Mouse (Mus musculus) C2C12 (cell line): ENCODE data around the gene Timp3. TPM values are rescaled to one million over a fixed set of nuclear protein-coding genes. Genes with fewer than 3 reads are reported as not detected.
A peak's percentile ranks its signal among the peaks of the same experiment; 100 is the strongest.

Experiments used
- H3K27me3 ChIP-seq: one replicate; pipeline ENCODE4 v1.6.1; 2011; ENCODE audit not compliant: control insufficient read depth, insufficient read depth, insufficient read length
- H3K36me3 ChIP-seq: one replicate; pipeline ENCODE4 v1.6.1; 2011; ENCODE audit not compliant: control insufficient read depth, insufficient read depth
- H3K4me3 ChIP-seq: one replicate; pipeline ENCODE4 v1.5.1; 2011; ENCODE audit warnings: mild to moderate bottlenecking, control low read depth; ENCODE audit not compliant: poor library complexity, insufficient read depth, severe bottlenecking
- H3K79me2 ChIP-seq: one replicate; pipeline ENCODE4 v1.6.1; 2011; ENCODE audit not compliant: control insufficient read depth, insufficient read depth
- H3K79me3 ChIP-seq: one replicate; pipeline ENCODE4 v1.6.1; 2011; ENCODE audit warnings: low read depth, control low read depth
- H3ac ChIP-seq: one replicate; pipeline ENCODE3; 2011; ENCODE audit warnings: low read depth; ENCODE audit not compliant: control insufficient read depth, insufficient read length
- CEBPB ChIP-seq: IDR thresholded peaks from one replicate; pipeline ENCODE4 v1.6.1; 2011; ENCODE audit warnings: low read depth, mild to moderate bottlenecking, control low read depth, moderate library complexity
- CTCF ChIP-seq: IDR thresholded peaks from one replicate; pipeline ENCODE4 v1.5.1; 2011; ENCODE audit not compliant: control insufficient read depth, insufficient read depth, insufficient read length
- FOSL1 ChIP-seq: IDR thresholded peaks from one replicate; pipeline ENCODE4 v1.8.0; 2011; ENCODE audit warnings: mild to moderate bottlenecking, low read length; ENCODE audit not compliant: poor library complexity, insufficient read depth, severe bottlenecking
- MAX ChIP-seq: IDR thresholded peaks from one replicate; pipeline ENCODE4 v1.6.1; 2011; ENCODE audit warnings: mild to moderate bottlenecking, control low read depth
- MYOD1 ChIP-seq: IDR thresholded peaks from one replicate; pipeline ENCODE4 v1.6.1; 2011; ENCODE audit warnings: low read depth; ENCODE audit not compliant: control insufficient read depth, insufficient read length
- MYOG ChIP-seq: IDR thresholded peaks from one replicate; pipeline ENCODE4 v1.6.1; 2011; ENCODE audit not compliant: control insufficient read depth, insufficient read length; ENCODE audit errors: extremely low read depth
- USF1 ChIP-seq: IDR thresholded peaks from one replicate; pipeline ENCODE4 v1.6.1; 2011; ENCODE audit warnings: low read depth, mild to moderate bottlenecking, control low read depth, moderate library complexity
- long read RNA-seq, 2 experiments: library from polyadenylated mRNA; unstranded; transcript quantifications; one replicate each; pipeline ENCODE4 v2.0.0; 2019 to 2020
- polyA plus RNA-seq: library from polyadenylated mRNA; unstranded; fragments of >200 nt; fragmentation: generic; extraction: Trizol; gene quantifications from one replicate; pipeline ENCODE4 v1.2.1, GENCODE M21; 2012; ENCODE audit warnings: missing spikeins

Gene Timp3
- 57.7 TPM for polyA plus RNA-seq
- long read RNA-seq, experiment 1, full-length matches to known transcripts: 14 of 22 reads
- long read RNA-seq, experiment 1, partial matches to known transcripts: 0 of 22 reads
- long read RNA-seq, experiment 1, other reads (novel, unspliced or antisense): 8 of 22 reads
- long read RNA-seq, experiment 2, full-length matches to known transcripts: 386 of 438 reads
- long read RNA-seq, experiment 2, partial matches to known transcripts: 43 of 438 reads
- long read RNA-seq, experiment 2, other reads (novel, unspliced or antisense): 9 of 438 reads

DNA sequence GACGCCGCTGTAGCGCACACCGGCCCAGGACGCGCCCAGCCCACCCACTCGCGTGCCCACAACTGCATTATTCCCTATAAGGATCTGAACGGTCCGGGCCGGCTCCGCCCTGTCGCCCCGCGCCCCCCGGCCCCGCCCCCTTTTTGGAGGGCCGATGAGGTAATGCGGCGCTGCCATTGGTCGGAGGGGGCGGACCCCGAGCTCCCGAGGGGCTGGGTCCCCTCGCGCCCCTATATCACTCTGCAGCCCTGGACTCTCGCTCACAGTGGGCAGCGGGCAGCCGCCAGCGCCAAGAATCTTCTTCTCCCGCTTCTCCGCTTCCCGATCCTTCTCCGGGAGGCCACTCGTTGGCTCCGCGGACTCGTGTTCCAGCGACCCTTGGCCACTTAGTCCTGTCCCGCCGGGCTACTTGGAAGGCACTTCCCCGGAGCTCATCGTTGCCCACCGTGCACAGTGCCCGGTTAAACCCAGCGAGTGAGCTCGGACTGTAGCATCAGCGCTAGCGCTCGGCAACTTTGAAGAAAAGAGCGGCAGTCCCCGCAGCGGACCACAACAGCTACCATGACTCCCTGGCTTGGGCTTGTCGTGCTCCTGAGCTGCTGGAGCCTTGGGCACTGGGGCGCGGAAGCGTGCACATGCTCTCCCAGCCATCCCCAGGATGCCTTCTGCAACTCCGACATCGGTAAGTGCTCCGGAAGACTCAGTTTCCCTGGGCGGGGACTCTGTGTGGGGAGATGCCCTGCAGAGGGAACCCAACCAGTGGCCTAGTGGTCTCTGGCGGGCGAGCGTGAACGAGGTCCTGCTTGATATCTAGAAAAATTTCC lies at the start of gene Timp3:
Gene Timp3, plus strand, starts transcription at position 80 of the 824 bp plus-strand sequence.
- peaks cover 53% of the 10 kb centered on the region for H3K79me2 ChIP-seq

DNA sequence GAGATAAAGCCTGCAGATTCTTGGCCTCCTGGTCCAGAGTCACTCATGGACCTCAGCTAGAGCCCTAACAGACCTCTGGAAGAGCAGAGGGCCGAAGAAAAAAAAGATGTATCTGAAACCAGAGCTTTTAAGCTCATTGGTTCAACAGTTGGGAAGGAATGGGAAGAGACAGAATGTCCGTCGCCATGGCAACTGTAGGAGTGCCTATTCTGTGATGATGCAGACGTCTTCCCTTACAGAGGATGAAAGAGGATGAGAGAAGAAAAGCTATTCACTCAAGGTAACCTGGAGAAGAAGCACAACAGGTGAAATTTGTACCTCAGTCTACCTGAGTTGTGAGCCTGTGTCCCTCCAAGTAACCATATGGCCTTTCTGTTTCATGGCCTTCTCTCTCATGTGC lies 44.0 kb upstream of the Timp3 start:
- Histone ChIP-seq H3K36me3 (no peaks in the 10 kb centered on the region), H3K27me3 (no peaks in the 10 kb centered on the region), H3K79me3 (no peaks in the 10 kb centered on the region), H3K4me3 (no peak overlapping the region), H3ac (no peak overlapping the region), H3K79me2 (no peaks in the 10 kb centered on the region)
- TF ChIP-seq MYOD1 (no peak), MYOG (no peak), FOSL1 (no peak), MAX (no peak), USF1 (no peak), CEBPB (no peak), CTCF (no peak)

More for the DNA sequence above, at the start of gene Timp3:
- Histone ChIP-seq H3K27me3 (no peaks in the 10 kb centered on the region), H3K4me3 (peak within 1 kb of the TSS; percentile 85), H3K79me3 (peaks cover 47% of the 10 kb centered on the region), H3ac (peak within 1 kb of the TSS; percentile 97), H3K36me3 (peaks cover 18% of the 10 kb centered on the region)
- no peak for TF ChIP-seq MYOG
- TF ChIP-seq MAX: peak; percentile 42

DNA sequence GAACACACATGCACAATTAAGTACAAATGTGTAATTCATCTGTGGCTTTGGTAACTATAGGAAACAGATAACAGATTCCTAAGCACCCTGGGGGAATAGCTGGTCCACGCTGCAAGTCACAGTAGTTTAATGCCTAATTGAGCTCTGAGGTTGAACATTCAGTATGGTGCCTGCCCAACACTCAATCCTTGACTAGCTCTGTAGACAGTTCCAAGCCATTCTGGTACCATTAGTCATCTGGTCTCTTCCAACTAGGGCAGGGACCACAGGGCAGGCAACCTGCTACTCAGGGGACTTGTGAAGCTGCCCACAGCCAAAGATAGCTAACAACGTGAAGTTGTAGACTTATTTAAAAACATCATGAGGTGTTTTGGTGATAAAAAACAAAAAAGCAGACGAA lies 43.1 kb upstream of the Timp3 start:
- H3K4me3 ChIP-seq: no peak overlapping the region
- no peak overlapping the region for H3ac ChIP-seq
- no peaks in the 10 kb centered on the region for H3K79me2 ChIP-seq
- H3K27me3 ChIP-seq: no peaks in the 10 kb centered on the region
- no peaks in the 10 kb centered on the region for H3K36me3 ChIP-seq
- no peaks in the 10 kb centered on the region for H3K79me3 ChIP-seq
- TF ChIP-seq CTCF: no peak
- TF ChIP-seq MYOD1: no peak

DNA sequence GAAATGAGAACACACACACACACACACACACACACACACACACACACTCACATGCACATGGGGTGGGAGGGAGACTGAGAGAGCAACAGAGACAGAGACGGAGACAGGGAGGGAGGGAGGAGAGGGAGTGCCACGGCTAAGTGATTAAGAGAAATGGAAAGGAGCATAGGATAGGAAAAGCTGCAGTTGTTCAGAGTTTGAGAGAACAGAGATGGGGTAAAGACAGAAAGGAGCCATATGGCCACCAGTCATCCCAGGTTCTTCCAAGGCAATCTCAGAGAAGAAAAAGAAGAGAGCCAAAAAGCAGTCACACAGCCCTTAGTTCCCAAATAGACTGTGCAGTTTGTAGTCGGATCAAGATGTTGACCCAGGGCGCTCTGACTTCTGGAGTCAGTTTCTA lies 42.1 kb upstream of the Timp3 start:
- Histone ChIP-seq H3K27me3 (no peaks in the 10 kb centered on the region), H3K79me2 (no peaks in the 10 kb centered on the region), H3K79me3 (no peaks in the 10 kb centered on the region), H3K36me3 (no peaks in the 10 kb centered on the region), H3K4me3 (no peak overlapping the region), H3ac (no peak overlapping the region)
- no peak for TF ChIP-seq USF1
- TF ChIP-seq MYOD1: no peak
- TF ChIP-seq CEBPB: no peak
- no peak for TF ChIP-seq FOSL1
- no peak for TF ChIP-seq MAX
- TF ChIP-seq CTCF: no peak
- TF ChIP-seq MYOG: no peak

DNA sequence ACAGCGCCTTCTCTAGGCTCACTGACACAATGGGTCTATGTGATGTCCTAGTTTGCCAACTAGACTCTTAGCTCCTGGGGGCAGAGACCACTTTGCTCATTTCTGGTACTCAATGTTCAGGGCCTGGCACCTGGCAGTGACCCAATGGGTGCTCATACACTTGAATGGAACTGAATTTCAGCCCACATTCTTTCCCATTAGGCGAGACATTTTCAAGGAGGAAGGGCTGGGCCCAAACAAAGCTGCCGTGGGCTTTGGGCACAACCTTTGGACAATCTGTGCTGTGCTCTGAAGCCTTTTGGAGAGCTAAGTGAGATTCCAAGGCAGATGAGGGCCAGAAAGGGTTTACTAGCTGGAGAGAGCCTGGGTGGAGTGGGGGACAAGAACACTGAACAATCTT lies 41.2 kb upstream of the Timp3 start:
- TF ChIP-seq USF1 (no peak), FOSL1 (no peak), CEBPB (no peak), CTCF (no peak), MYOD1 (no peak), MYOG (no peak), MAX (no peak)
- Histone ChIP-seq H3K36me3 (no peaks in the 10 kb centered on the region), H3K4me3 (no peak overlapping the region), H3K79me2 (no peaks in the 10 kb centered on the region), H3K79me3 (no peaks in the 10 kb centered on the region), H3K27me3 (no peaks in the 10 kb centered on the region), H3ac (no peak overlapping the region)

DNA sequence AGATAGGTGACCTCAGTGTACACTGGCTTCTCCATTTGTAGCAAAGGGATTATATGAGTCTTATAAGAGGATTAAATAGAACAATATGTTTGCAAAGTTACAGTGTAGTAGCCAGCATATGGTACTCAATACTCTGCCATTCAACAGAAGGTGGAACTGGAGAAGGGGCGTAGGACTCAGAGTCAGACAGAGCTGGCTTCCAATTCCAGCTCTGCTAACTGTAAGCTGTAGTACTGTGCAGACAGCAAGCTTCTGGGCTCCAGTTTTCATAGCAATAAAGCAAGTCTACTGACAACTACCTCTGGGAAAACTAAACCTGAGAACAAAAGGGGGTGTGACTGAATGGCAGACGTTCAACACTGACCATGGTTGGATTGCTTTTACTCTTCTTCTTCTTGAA lies 38.4 kb upstream of the Timp3 start:
- TF ChIP-seq CEBPB (no peak), FOSL1 (no peak), USF1 (no peak), CTCF (no peak), MAX (no peak), MYOD1 (no peak), MYOG (no peak)
- Histone ChIP-seq H3K79me3 (no peaks in the 10 kb centered on the region), H3K79me2 (no peaks in the 10 kb centered on the region), H3K27me3 (no peaks in the 10 kb centered on the region), H3ac (no peak overlapping the region), H3K4me3 (no peak overlapping the region), H3K36me3 (no peaks in the 10 kb centered on the region)
